Mouse (Mus musculus) G1E (cell line): ENCODE data around the gene Timmdc1.

Experiments
- CTCF ChIP-seq: IDR thresholded peaks from 2 replicates; pipeline ENCODE4 v1.5.1; 2012; ENCODE audit warnings: low read depth, low read length, inconsistent platforms, mixed read lengths
- TAL1 ChIP-seq: conservative IDR thresholded peaks from 2 replicates; pipeline ENCODE4 v1.6.1; 2012; ENCODE audit warnings: low read depth, low read length, inconsistent platforms, mixed read lengths

- TF ChIP-seq CTCF: no peak
- TF ChIP-seq TAL1: no peak
These were observed 71.8 kb downstream of the Timmdc1 start for GRCm38 (mm10) chr16:38450707-38451106.
